Mouse (Mus musculus) T-cell, adult 2 months (primary cell): ENCODE data around the gene Gm48552.

Source experiments
- DNase-seq: peaks from one replicate; pipeline ENCODE4 v3.0.0; 2022; ENCODE audit warnings: low spot score

Gm48552 gene

GRCm38 (mm10) chr10:81419111-81419928 lies 30.5 kb downstream of the Gm48552 start:
- no peak for DNase-seq

DNA sequence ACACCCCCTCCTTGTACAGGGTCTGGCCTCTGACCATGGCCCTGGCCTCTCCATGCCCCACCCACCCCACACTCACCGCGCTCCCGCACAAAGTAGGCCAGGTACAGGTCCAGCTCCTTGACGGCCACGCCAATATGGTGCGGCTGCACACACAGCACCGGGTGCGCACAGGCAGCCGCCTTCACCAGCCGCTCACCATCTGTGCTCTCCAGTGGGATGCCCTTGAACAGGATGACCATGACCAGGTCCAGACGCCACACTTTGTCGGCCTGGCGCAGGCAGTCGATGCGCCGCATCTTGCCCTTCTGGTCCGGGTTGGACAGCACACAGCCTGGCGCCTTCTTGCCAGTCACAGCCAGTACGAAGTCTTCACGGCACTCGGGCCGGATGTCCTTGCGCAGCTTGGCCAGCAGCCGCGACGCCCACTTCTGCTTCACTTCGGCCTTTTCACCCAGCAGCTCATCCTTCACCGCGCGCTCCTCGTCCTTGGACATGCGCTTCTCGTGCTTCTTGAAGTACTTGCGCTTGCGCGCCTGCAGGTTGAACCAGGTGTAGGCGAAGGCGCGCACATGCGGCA lies 31.5 kb downstream of the Gm48552 start:
- DNase-seq: no peak

- no peak for DNase-seq
Observed at GRCm38 (mm10) chr10:81421041-81421796, 32.4 kb downstream of the Gm48552 start.

- DNase-seq: no peak
Observed at GRCm38 (mm10) chr10:81421797-81422100, 32.9 kb downstream of the Gm48552 start.

DNA sequence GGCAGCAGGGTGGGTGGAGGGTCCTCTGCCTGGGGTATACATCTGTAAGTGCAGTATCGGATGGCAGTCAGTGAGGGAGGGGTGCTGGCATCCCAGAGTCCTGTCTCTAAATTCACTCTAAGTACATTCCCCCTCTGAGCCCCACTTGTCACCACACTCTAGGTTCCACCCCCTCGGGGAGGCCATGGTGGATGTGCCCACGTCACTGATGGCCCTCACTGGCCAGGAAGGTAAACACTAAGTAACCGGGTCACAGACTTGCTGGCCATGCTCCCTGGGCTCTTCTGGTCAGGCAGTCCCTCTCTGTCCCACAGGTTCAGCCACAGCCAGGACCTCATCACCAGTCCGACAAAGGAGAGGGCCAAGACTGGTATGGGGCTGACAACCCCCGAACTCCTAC lies 33.4 kb downstream of the Gm48552 start:
- DNase-seq: no peak

- DNase-seq: no peak
Observed at GRCm38 (mm10) chr10:81422661-81423217, 33.9 kb downstream of the Gm48552 start.

- DNase-seq: no peak
Observed at GRCm38 (mm10) chr10:81423476-81424245, 34.9 kb downstream of the Gm48552 start.

GRCm38 (mm10) chr10:81424246-81425051 lies 35.6 kb downstream of the Gm48552 start:
- DNase-seq: no peak

GRCm38 (mm10) chr10:81425236-81425850 lies 36.5 kb downstream of the Gm48552 start:
- DNase-seq: no peak

- no peak for DNase-seq
Observed at GRCm38 (mm10) chr10:81426081-81426671, 37.4 kb downstream of the Gm48552 start.

DNA sequence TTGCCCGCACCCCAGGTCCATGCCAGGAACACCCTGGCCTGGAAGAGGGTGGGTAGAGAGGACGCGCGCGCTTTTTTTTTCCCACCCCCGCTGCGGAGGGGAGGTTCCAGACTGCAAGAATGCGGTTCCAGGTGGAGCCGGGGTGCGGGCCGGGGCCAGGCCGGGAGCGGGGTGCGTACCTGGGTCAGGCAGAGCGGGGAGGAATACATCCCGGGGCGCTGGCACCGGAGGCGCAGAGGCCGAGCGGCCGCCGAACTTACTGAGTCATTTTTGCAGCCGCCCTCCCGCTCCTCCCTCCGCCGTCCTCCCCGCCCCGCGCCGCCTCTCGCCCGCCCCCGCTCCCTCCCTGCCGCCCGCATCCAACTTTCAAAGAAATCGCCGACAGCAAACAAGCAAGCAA lies 38.1 kb downstream of the Gm48552 start:
- no peak for DNase-seq

GRCm38 (mm10) chr10:81427327-81427726 lies 38.5 kb downstream of the Gm48552 start:
- no peak for DNase-seq

- no peak for DNase-seq
Observed at GRCm38 (mm10) chr10:81427804-81428506, 39.1 kb downstream of the Gm48552 start.

DNA sequence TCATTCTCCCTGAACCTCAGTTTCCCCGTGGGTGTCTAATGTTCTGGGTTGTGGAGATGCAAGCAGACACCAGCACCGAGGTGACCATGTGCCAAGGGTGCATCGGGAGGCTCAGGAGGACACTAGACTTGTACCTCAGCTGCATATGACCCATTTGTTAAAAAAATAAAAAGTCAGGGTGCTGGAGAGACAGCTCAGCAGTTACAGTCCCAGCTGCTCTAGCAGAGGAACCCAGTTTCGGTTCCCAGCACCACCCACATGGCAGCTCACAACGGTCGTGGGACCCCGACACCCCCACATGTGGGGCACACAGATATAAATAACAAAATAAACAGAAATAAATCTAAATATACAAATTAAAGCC lies 39.7 kb downstream of the Gm48552 start:
- no peak for DNase-seq

DNA sequence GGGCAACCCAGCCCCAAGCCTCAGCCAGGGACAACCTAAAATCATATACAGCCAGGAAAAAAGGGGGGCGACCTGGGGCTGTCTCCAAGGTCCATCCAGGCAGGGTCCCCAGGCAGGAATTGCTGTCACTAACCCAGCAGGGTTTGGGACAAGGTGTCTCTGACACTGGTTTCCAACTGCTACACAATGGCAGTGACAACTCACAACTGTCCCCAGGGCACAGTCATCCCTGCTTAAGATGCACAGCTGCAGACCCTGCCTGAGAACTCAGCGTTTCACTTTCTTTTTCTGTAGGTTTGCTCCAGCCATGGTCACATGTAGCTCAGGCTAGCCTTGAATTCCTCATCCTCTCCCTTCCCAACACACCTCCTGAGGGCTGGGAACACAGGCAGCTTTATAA lies 40.3 kb downstream of the Gm48552 start:
- DNase-seq: no peak

GRCm38 (mm10) chr10:81429605-81430061 lies 40.8 kb downstream of the Gm48552 start:
- DNase-seq: no peak

DNA sequence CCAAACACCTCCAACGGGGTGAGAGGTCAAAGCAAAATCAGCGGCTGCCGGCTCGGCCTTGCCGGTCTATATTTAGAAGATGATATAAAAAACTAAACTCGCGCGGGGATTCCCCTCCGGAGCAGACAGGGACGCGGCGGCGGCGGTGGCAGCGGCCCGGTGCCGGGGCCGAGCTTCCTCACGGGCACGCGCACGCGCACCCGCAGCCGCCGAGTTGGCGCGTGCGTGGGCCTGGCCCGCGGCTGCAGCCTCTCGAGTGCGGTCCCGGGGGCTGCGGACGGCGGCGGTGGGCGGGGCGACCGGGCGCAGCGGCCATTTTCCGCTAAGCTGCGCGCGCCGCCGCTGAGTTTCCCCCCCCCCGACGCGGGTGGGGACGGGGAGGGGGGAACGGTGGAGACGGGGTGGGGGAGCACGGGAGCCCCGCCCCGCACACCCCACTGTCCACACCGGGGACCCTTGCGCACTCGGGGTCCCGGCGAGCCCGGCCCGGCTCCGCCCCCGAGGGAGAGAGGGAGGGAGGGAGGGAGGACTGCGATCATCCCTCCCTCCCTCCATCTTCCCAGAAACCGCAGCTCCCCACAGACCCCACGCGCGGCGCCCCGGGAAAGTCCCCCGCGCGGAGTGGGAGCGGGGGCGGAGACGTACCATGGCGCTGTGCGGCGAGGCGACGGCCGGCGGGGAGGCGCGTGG lies 41.5 kb downstream of the Gm48552 start:
- peak; percentile 62 for DNase-seq

DNA sequence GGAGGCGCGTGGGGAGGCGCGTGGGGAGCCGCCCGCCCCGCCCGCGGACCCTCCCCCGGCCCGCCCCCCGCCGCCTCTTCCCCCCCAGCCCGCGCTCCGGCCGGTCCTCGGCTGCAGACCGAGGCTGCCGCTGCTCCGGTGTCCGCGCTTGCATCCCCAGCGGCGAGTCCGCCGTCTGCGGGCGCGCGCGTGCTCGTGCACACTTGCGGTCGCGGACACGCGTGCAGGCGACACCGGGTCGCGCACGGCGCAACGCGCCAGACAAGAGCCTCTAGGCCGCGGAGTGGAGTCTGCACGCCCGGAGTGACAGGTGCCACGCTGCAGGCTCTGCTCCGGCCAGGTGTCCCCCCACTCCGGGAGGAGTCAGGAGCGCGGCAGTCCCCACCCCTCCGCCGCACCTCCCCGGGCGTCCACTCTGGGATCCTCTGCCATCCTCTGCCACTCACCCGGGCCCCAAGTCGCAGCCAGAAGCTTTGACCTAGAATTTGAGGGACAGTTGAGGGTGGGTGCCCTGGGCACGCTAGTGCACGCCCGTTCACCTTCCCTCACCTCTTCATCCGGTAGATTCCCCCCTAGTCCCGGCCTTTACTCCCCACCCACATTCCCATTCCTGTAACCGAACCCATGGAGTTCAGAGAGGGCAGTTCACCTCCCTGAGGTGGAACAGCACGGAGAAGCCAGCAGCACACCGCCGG lies 42.2 kb downstream of the Gm48552 start:
- peak; percentile 51 for DNase-seq
